Mouse (Mus musculus) megakaryocyte, embryonic 14.5 days (primary cell): ENCODE results near the gene Abcb6.

Experiments
- FLI1 ChIP-seq: IDR thresholded peaks from 2 replicates; pipeline ENCODE4 v1.6.1; 2012; ENCODE audit warnings: low read length, inconsistent platforms, mixed read lengths
- GATA1 ChIP-seq: IDR thresholded peaks from 3 replicates; pipeline ENCODE4 v1.6.1; 2012; ENCODE audit warnings: mixed read lengths, low read length, inconsistent platforms, borderline replicate concordance

GRCm38 (mm10) chr1:75168093-75168471, 12.1 kb downstream of the Abcb6 start:
- TF ChIP-seq GATA1 (no peak), FLI1 (no peak)
